10 mouse cellular contexts compared by ENCODE assay signal in genomic region chr5:113790453-113791196, GRCm38 (mm10). TPM values are rescaled to one million over a fixed set of nuclear protein-coding genes. Genes with fewer than 3 reads are reported as not detected.
DNase-seq lines count a peak whose midpoint lies in the region; ATAC-seq lines count a peak whose summit lies in the region.
"Had no signal": no experiment of that assay in that cellular context is flagged by ENCODE, and none has a peak within 500 bp of the region (broad histone marks: within the 10 kb centered on the region; RNA-seq: fewer than 3 reads in every experiment).

No protein-coding gene starts in this region.

- H3K4me2 ChIP-seq in heart, embryonic 13.5 days, result no peak overlapping the region
- H3K4me2 ChIP-seq: hindbrain, embryonic 15.5 days had no signal

- H3K27ac ChIP-seq in heart, embryonic 13.5 days (replicated peaks), result 0 out of 2 replicates have a peak overlapping the region, but pooled peaks have one; percentile 24
- H3K27ac ChIP-seq: hindbrain, embryonic 15.5 days had no signal

- 51% methylated on average over 11 of the region's 11 CpGs for WGBS in heart, embryonic 13.5 days

- no peak for ATAC-seq in heart, embryonic 13.5 days (ENCODE audit: extremely low read depth, insufficient number of reproducible peaks, low FRiP score, low TSS enrichment)
- ATAC-seq in megakaryocyte, adult 5-6 weeks (ENCODE audit: poor library complexity, severe bottlenecking), result peak; percentile 80
- ATAC-seq in activated CD4-positive, CD25-positive, alpha-beta regulatory T cell, adult 4 months, result no peak
- ATAC-seq: forebrain, embryonic 14.5 days had no signal

- no peak for DNase-seq in heart, postnatal 10 days
- peak; percentile 63 for DNase-seq in kidney, adult 9 months
- peak; percentile 20 for DNase-seq in liver
- DNase-seq in gastrocnemius, postnatal 25 days, result no peak
- no peak for DNase-seq in right cerebral cortex, postnatal 14 days

- peaks cover 29% of the 10 kb centered on the region for H3K4me1 ChIP-seq in heart, embryonic 13.5 days
- H3K4me1 ChIP-seq: hindbrain, embryonic 15.5 days had no signal

- intact Hi-C loops in heart, postnatal 10 days (cut with DNase I), result no loop called here

- H3K27me3 ChIP-seq in heart, embryonic 13.5 days (replicated peaks), result peaks cover 16% of the 10 kb centered on the region; the same call in 1 of the 2 replicates
- H3K27me3 ChIP-seq: hindbrain, embryonic 15.5 days had no signal

- H3K9me3 ChIP-seq in heart, embryonic 13.5 days, result no peaks in the 10 kb centered on the region
- H3K9me3 ChIP-seq: hindbrain, embryonic 15.5 days had no signal

- H3K36me3 ChIP-seq in heart, embryonic 13.5 days, result no peaks in the 10 kb centered on the region
- H3K36me3 ChIP-seq: hindbrain, embryonic 15.5 days had no signal

- H3K9ac ChIP-seq in heart, embryonic 13.5 days, result no peak overlapping the region
- H3K9ac ChIP-seq: hindbrain, embryonic 15.5 days had no signal

- no peak overlapping the region for H3K4me3 ChIP-seq in heart, embryonic 13.5 days
- H3K4me3 ChIP-seq: hindbrain, embryonic 15.5 days had no signal

RNA-seq across cellular contexts. Expression of gene Tmem119, which starts 9.7 kb away (rescaled TPM):
- 13.3 and 15.8 TPM in 2 replicates for polyA plus RNA-seq in heart, embryonic 13.5 days (2015; fragmentation: Nextera tagmentation; extraction: Ambion mirVana)
- total RNA-seq in heart, postnatal 10 days (2021), result 10 to 100 TPM; 14.6 to 18.5 TPM
- total RNA-seq in megakaryocyte, adult 5-6 weeks (2015), result 1.9 and 2.8 TPM in 2 replicates
- total RNA-seq in megakaryocyte, adult 5-6 weeks (2017), result 2.3 and 3.2 TPM in 2 replicates
- total RNA-seq in gastrocnemius, postnatal 25 days (2021), result 1 to 10 TPM; 3.0 to 3.6 TPM
- not detected for polyA plus RNA-seq in activated CD4-positive, CD25-positive, alpha-beta regulatory T cell, adult 4 months (2017; shearing (Covaris generic))

RNA-seq across cellular contexts. Expression of gene Iscu, which starts 18.1 kb away (rescaled TPM):
- 99.6 and 102 TPM in 2 replicates for polyA plus RNA-seq in heart, embryonic 13.5 days (2015; fragmentation: Nextera tagmentation; extraction: Ambion mirVana)
- 100 to 1,000 TPM; 122 to 123 TPM for total RNA-seq in heart, postnatal 10 days (2021)
- total RNA-seq in megakaryocyte, adult 5-6 weeks (2015), result 107 and 114 TPM in 2 replicates
- total RNA-seq in megakaryocyte, adult 5-6 weeks (2017), result 80.8 and 95.5 TPM in 2 replicates
- total RNA-seq in gastrocnemius, postnatal 25 days (2021), result 100 to 1,000 TPM; 126 to 135 TPM
- 10 to 100 TPM; 23.8 to 24.5 TPM for polyA plus RNA-seq in activated CD4-positive, CD25-positive, alpha-beta regulatory T cell, adult 4 months (2017; shearing (Covaris generic))

RNA-seq across cellular contexts. Expression of gene Sart3, which starts 18.3 kb away (rescaled TPM):
- polyA plus RNA-seq in heart, embryonic 13.5 days (2015; fragmentation: Nextera tagmentation; extraction: Ambion mirVana), result 32.0 and 34.5 TPM in 2 replicates
- total RNA-seq in heart, postnatal 10 days (2021), result 10 to 100 TPM; 19.6 to 20.5 TPM
- total RNA-seq in megakaryocyte, adult 5-6 weeks (2015), result 9.9 and 11.9 TPM in 2 replicates
- 26.1 and 28.3 TPM in 2 replicates for total RNA-seq in megakaryocyte, adult 5-6 weeks (2017)
- 1 to 10 TPM; 5.8 to 8.2 TPM for total RNA-seq in gastrocnemius, postnatal 25 days (2021)
- polyA plus RNA-seq in activated CD4-positive, CD25-positive, alpha-beta regulatory T cell, adult 4 months (2017; shearing (Covaris generic)), result 10 to 100 TPM in 1 of 2 experiments, 1 to 10 TPM in 1; 8.0 to 18.9 TPM

RNA-seq across cellular contexts. Expression of gene Selplg, which starts 41.8 kb away (rescaled TPM):
- 1.2 and 1.3 TPM in 2 replicates for polyA plus RNA-seq in heart, embryonic 13.5 days (2015; fragmentation: Nextera tagmentation; extraction: Ambion mirVana)
- total RNA-seq in heart, postnatal 10 days (2021), result 1 to 10 TPM; 2.0 to 2.1 TPM
- total RNA-seq in megakaryocyte, adult 5-6 weeks (2015), result 718 and 733 TPM in 2 replicates
- total RNA-seq in megakaryocyte, adult 5-6 weeks (2017), result 291 and 312 TPM in 2 replicates
- 1 to 10 TPM in 1 of 2 experiments, under 1 TPM in 1; 0.43 to 1.2 TPM for total RNA-seq in gastrocnemius, postnatal 25 days (2021)
- polyA plus RNA-seq in activated CD4-positive, CD25-positive, alpha-beta regulatory T cell, adult 4 months (2017; shearing (Covaris generic)), result 100 to 1,000 TPM; 629 to 698 TPM

RNA-seq across cellular contexts. Expression of gene Ficd, which starts 55.0 kb away (rescaled TPM):
- polyA plus RNA-seq in heart, embryonic 13.5 days (2015; fragmentation: Nextera tagmentation; extraction: Ambion mirVana), result 5.0 TPM in 2 replicates
- total RNA-seq in heart, postnatal 10 days (2021), result 1 to 10 TPM; 5.4 to 5.8 TPM
- 3.9 and 4.2 TPM in 2 replicates for total RNA-seq in megakaryocyte, adult 5-6 weeks (2015)
- 2.5 and 2.8 TPM in 2 replicates for total RNA-seq in megakaryocyte, adult 5-6 weeks (2017)
- total RNA-seq in gastrocnemius, postnatal 25 days (2021), result 1 to 10 TPM; 4.8 to 5.9 TPM
- polyA plus RNA-seq in activated CD4-positive, CD25-positive, alpha-beta regulatory T cell, adult 4 months (2017; shearing (Covaris generic)), result 1 to 10 TPM; 3.3 to 5.2 TPM

Comparison
In these comparisons a context has a peak if more than half of its experiments do, and no peak if none do; other contexts are left out.
1. DNase-seq: peak in kidney, adult 9 months (single experiment) and liver (single experiment); none in heart, postnatal 10 days (0 of 2), gastrocnemius, postnatal 25 days (single experiment) and right cerebral cortex, postnatal 14 days (single experiment).